Mouse (Mus musculus) monocyte, adult 59 days (primary cell): ENCODE results near the gene Msh6. TPM values are rescaled to one million over a fixed set of nuclear protein-coding genes. Genes with fewer than 3 reads are reported as not detected.

Experiments used
- total RNA-seq, 2 experiments: library from RNA; stranded (reverse); gene quantifications; one replicate each; pipeline ENCODE4 v1.2.4; 2023

Msh6 gene
- total RNA-seq = 10 to 100 TPM; 10.9 to 11.5 TPM

GRCm38 (mm10) chr17:87974629-87975228 lies at the start of gene Msh6:
Msh6 (plus strand) TSS chr17:87975062.

Other genes starting within 250 kb of the Msh6 start
- gene Kcnk12, start 177.1 kb upstream of the Msh6 start, total RNA-seq = 1 to 10 TPM; 3.3 to 3.4 TPM
- not detected for gene Rpl36-ps4, start 54.1 kb upstream of the Msh6 start, total RNA-seq
- 10 to 100 TPM; 67.4 to 67.7 TPM for gene Fbxo11, start 90.2 kb downstream of the Msh6 start, total RNA-seq